Mouse (Mus musculus): Measurements from ENCODE around the gene Pnmt.

DNA sequence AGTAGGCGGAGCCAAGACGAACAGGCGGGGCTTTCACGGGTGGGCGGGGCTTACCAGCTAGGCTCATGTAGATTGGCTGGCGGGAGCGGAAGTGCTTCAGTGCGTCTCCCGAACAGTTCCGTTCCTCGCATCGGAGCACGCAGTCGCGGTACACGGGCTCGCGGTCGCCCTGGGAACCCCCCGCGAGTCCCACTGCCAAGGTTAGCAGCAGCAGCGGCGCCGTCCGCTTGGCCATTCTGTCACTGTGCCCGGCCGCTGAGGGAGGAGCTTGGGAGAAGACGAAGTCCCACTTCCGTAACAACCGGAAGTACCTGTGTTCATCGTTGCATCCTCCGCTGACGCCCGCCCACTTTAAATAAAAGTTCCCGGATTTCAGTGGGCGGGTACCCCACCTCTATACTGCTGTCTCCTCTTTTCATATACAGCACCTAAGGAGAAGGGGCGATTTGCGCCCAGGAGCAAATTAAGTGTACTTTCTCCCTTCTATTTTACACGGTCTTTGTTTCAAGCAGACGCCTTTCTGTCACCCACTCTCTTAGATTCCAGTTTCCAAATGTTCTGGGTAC, 14.0 kb downstream of the Pnmt start, which contains the start of gene Pgap3:
- TF ChIP-seq CTCF (IDR thresholded peaks at IDR 0.05; ENCODE audit: low read depth) (no peak), EP300 (IDR thresholded peaks at IDR 0.05; ENCODE audit: low read depth) (no peak)

Measured in heart, postnatal 0 days (tissue).